Mouse (Mus musculus): ENCODE data around the gene Foxp1. TPM values are rescaled to one million over a fixed set of nuclear protein-coding genes. Genes with fewer than 3 reads are reported as not detected.

Foxp1 gene
- total and polyA plus RNA-seq, 3 experiments = 57.4 to 88.1 (median 79.8) TPM

DNA sequence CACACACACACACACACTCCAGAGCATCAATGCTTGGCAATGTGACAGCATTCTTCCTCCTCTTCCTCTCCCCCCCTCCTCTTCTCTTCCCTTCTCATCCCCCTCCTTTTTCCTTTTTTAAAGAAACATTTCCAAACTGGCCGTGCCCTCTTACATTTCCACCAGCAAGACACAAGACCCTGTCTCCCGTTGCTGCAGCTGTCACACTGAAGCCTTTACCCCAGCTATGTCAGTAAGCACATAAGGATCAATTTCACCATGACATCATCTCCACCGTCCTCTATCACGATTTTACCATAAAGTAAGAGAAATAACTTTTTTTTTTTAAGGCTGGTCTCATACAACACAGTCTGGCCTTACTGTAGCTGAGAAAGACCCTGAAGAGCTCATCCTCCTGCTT is 410.7 kb downstream of the Foxp1 start:
- ATAC-seq (ENCODE audit: extremely low read depth, insufficient number of reproducible peaks, low FRiP score, poor library complexity, severe bottlenecking) (no peak), DNase-seq (ENCODE audit: low spot score) (no peak)
- Histone ChIP-seq H3K4me1 (ENCODE audit: insufficient read depth, low read depth, low read length) (peaks cover 33% of the 10 kb centered on the region), H3K36me3 (replicated peaks) (no peaks in the 10 kb centered on the region), H3K4me3 (ENCODE audit: low read depth, low read length) (no peak overlapping the region), H3K9me3 (replicated peaks) (no peaks in the 10 kb centered on the region), H3K27me3 (ENCODE audit: insufficient read depth, low read length) (no peaks in the 10 kb centered on the region)
- TF ChIP-seq CTCF (IDR thresholded peaks at IDR 0.05; ENCODE audit: low read depth, low read length) (no peak), POLR2AphosphoS5 (IDR thresholded peaks at IDR 0.05; ENCODE audit: insufficient replicate concordance, low read depth, low read length) (no peak)

DNA sequence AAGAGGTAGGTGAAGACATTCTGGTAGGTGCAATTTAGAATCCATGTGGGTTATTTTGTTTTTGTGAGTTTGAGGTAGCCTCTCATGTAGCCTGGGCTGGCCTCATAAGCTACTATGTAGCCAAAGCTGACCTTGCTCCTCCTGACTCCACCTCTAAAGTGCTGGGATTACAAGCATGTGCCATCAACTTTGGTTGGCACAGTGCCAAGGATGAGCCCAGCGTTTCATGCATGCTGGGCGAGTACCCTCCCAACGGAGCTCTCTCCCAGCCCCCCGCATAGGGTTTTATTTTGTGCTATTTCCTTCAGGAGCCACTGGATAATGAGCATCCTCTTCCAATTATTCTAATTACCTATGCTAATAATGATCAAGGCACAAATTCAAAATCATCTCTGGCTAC is 414.1 kb downstream of the Foxp1 start:
- Histone ChIP-seq H3K4me1 (ENCODE audit: insufficient read depth, low read depth, low read length) (peaks cover 66% of the 10 kb centered on the region), H3K36me3 (replicated peaks) (no peaks in the 10 kb centered on the region), H3K9me3 (replicated peaks) (no peaks in the 10 kb centered on the region), H3K27me3 (ENCODE audit: insufficient read depth, low read length) (no peaks in the 10 kb centered on the region), H3K4me3 (ENCODE audit: low read depth, low read length) (no peak overlapping the region)
- TF ChIP-seq POLR2AphosphoS5 (IDR thresholded peaks at IDR 0.05; ENCODE audit: insufficient replicate concordance, low read depth, low read length) = no peak
- TF ChIP-seq TAL1 (conservative IDR thresholded peaks at IDR 0.05; ENCODE audit: low read depth, low read length) = no peak
- TF ChIP-seq CTCF (IDR thresholded peaks at IDR 0.05; ENCODE audit: low read depth, low read length) = no peak
- no peak for TF ChIP-seq GATA2 (IDR thresholded peaks at IDR 0.05; ENCODE audit: borderline replicate concordance, low read depth, low read length)
- no peak for TF ChIP-seq GATA1 (IDR thresholded peaks at IDR 0.05; ENCODE audit: borderline replicate concordance, low read length)
- DNase-seq (ENCODE audit: low spot score) = no peak
- no peak for ATAC-seq (ENCODE audit: extremely low read depth, insufficient number of reproducible peaks, low FRiP score, poor library complexity, severe bottlenecking)

DNA sequence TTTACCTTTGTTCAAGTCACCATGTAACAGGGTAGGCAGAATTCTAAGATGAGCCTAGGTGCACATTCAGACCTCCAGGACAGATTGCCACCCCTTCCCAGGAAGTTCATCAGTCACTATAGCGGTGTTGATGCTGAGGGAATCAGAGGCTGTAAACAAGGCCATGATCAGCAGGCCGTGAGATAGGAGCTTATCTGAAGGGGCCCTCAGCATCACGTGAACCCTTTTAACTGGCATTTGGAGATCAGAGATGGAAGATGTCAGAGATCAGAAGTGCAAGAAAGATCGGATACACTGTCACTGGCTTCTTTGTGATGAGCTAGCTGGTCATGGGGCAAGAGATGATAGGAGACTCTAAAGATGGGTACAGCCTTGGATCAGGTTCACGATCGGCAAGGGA is 414.8 kb downstream of the Foxp1 start:
- ATAC-seq (ENCODE audit: extremely low read depth, insufficient number of reproducible peaks, low FRiP score, poor library complexity, severe bottlenecking) = peak; percentile 41
- TF ChIP-seq CTCF (IDR thresholded peaks at IDR 0.05; ENCODE audit: low read depth, low read length) = no peak

GRCm38 (mm10) chr6:99107081-99107482 is 415.4 kb downstream of the Foxp1 start:
- ATAC-seq (ENCODE audit: extremely low read depth, insufficient number of reproducible peaks, low FRiP score, poor library complexity, severe bottlenecking) (peak; percentile 69), DNase-seq (ENCODE audit: low spot score) (peak; percentile 56)
- Histone ChIP-seq H3K4me1 (ENCODE audit: insufficient read depth, low read depth, low read length) (peaks cover 72% of the 10 kb centered on the region), H3K9me3 (replicated peaks) (no peaks in the 10 kb centered on the region), H3K36me3 (replicated peaks) (no peaks in the 10 kb centered on the region), H3K4me3 (ENCODE audit: low read depth, low read length) (peak overlapping the region; percentile 8; the same call in 1 of the 2 replicates), H3K27me3 (ENCODE audit: insufficient read depth, low read length) (no peaks in the 10 kb centered on the region)
- TF ChIP-seq TAL1 (conservative IDR thresholded peaks at IDR 0.05; ENCODE audit: low read depth, low read length) (peak; percentile 85), GATA2 (IDR thresholded peaks at IDR 0.05; ENCODE audit: borderline replicate concordance, low read depth, low read length) (no peak)

More for the DNA sequence above, 414.8 kb downstream of the Foxp1 start:
- peaks cover 72% of the 10 kb centered on the region for H3K4me1 ChIP-seq (ENCODE audit: insufficient read depth, low read depth, low read length)
- no peak for DNase-seq (ENCODE audit: low spot score)
- H3K36me3 ChIP-seq (replicated peaks) = no peaks in the 10 kb centered on the region
- no peaks in the 10 kb centered on the region for H3K9me3 ChIP-seq (replicated peaks)
- H3K4me3 ChIP-seq (ENCODE audit: low read depth, low read length) = peak overlapping the region; percentile 4; the same call in 1 of the 2 replicates
- H3K27me3 ChIP-seq (ENCODE audit: insufficient read depth, low read length) = no peaks in the 10 kb centered on the region

DNA sequence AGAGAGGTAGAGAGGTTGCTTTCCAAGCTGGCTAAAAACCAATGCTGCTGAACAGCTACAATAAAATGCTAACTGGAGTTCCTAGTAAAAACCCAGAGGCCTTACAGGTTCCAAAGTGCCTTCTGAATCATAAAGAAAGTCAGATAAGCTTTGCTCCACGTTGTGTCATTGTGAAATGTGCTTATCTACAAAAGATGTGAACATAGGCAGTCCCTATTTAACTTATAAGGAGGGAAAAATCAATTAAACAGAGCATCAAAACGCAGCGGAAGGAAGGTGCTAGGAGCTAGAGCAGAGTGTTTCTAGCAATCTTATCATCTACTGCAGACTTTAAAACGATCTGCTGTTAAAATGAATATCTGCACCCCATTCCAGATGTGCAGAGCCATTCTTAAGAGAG is 416.5 kb downstream of the Foxp1 start:
- ATAC-seq (ENCODE audit: extremely low read depth, insufficient number of reproducible peaks, low FRiP score, poor library complexity, severe bottlenecking) (peak; percentile 66), DNase-seq (ENCODE audit: low spot score) (peak; percentile 45)
- TF ChIP-seq TAL1 (conservative IDR thresholded peaks at IDR 0.05; ENCODE audit: low read depth, low read length) (peak; percentile 84), GATA2 (IDR thresholded peaks at IDR 0.05; ENCODE audit: borderline replicate concordance, low read depth, low read length) (no peak), GATA1 (IDR thresholded peaks at IDR 0.05; ENCODE audit: borderline replicate concordance, low read length) (no peak)
- Histone ChIP-seq H3K36me3 (replicated peaks) (no peaks in the 10 kb centered on the region), H3K4me3 (ENCODE audit: low read depth, low read length) (no peak overlapping the region), H3K4me1 (ENCODE audit: insufficient read depth, low read depth, low read length) (peaks cover 76% of the 10 kb centered on the region), H3K27me3 (ENCODE audit: insufficient read depth, low read length) (no peaks in the 10 kb centered on the region), H3K9me3 (replicated peaks) (no peaks in the 10 kb centered on the region)

- Histone ChIP-seq H3K4me3 (ENCODE audit: low read depth, low read length) (no peak overlapping the region), H3K9me3 (replicated peaks) (no peaks in the 10 kb centered on the region), H3K27me3 (ENCODE audit: insufficient read depth, low read length) (no peaks in the 10 kb centered on the region), H3K36me3 (replicated peaks) (no peaks in the 10 kb centered on the region), H3K4me1 (ENCODE audit: insufficient read depth, low read depth, low read length) (peaks cover 68% of the 10 kb centered on the region)
- TF ChIP-seq GATA2 (IDR thresholded peaks at IDR 0.05; ENCODE audit: borderline replicate concordance, low read depth, low read length) (no peak), GATA1 (IDR thresholded peaks at IDR 0.05; ENCODE audit: borderline replicate concordance, low read length) (no peak), CTCF (IDR thresholded peaks at IDR 0.05; ENCODE audit: low read depth, low read length) (no peak), TAL1 (conservative IDR thresholded peaks at IDR 0.05; ENCODE audit: low read depth, low read length) (no peak), POLR2AphosphoS5 (IDR thresholded peaks at IDR 0.05; ENCODE audit: insufficient replicate concordance, low read depth, low read length) (no peak)
- DNase-seq (ENCODE audit: low spot score) (no peak), ATAC-seq (ENCODE audit: extremely low read depth, insufficient number of reproducible peaks, low FRiP score, poor library complexity, severe bottlenecking) (no peak)
Measured at GRCm38 (mm10) chr6:99104446-99104845, 418.1 kb downstream of the Foxp1 start.

GRCm38 (mm10) chr6:99103911-99104310 is 418.6 kb downstream of the Foxp1 start:
- Histone ChIP-seq H3K4me3 (ENCODE audit: low read depth, low read length) (no peak overlapping the region), H3K36me3 (replicated peaks) (no peaks in the 10 kb centered on the region), H3K27me3 (ENCODE audit: insufficient read depth, low read length) (no peaks in the 10 kb centered on the region), H3K4me1 (ENCODE audit: insufficient read depth, low read depth, low read length) (peaks cover 66% of the 10 kb centered on the region), H3K9me3 (replicated peaks) (no peaks in the 10 kb centered on the region)
- DNase-seq (ENCODE audit: low spot score) (no peak), ATAC-seq (ENCODE audit: extremely low read depth, insufficient number of reproducible peaks, low FRiP score, poor library complexity, severe bottlenecking) (no peak)
- no peak for TF ChIP-seq GATA2 (IDR thresholded peaks at IDR 0.05; ENCODE audit: borderline replicate concordance, low read depth, low read length)

All from G1E (cell line).